Mouse (Mus musculus) urinary bladder, postnatal 4 days (tissue): ENCODE results near the gene Trim32.

Experiments used
- DNase-seq, 2 experiments: peaks; one replicate each; pipeline ENCODE4 v3.0.0; 2021 to 2022; ENCODE audit warnings: low spot score in 2 of 2

Gene Trim32

DNA sequence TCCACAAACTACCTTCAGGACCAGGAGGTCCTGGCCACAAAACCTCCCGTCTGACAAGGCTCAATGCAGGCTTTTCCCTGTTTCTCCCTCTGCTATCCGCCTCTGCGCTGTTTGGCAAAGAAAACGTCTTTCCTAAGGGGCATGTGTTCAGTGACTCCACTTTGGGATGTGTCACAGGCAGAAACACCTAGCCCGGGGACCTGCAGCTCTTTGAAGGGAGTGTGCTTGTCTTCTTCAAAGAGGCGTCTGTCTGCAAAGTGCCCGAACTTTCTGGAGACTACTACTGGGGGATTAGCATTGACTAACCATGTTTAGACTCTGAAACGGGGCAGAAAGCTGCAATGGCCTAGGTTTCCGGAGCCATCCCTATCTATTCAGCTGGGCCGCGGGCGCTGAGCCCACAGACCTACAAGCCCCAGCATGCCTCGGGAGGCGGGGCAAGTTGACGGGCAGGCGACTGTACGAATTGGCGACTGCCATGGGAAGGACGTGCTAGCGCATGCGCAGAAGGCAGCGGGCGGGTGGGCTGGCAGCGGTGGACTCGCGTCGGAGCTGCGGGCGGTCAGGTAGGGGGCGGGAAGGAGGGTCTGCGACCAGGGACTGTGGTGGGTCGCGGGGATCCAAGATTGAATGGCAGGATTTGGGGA is at the start of gene Trim32:
Trim32 (plus strand) TSS at position 483 of the 647 bp plus-strand sequence.
- DNase-seq = peak; percentile 98 to 99

GRCm38 (mm10) chr4:65565493-65565892 is 39.3 kb upstream of the Trim32 start:
- no peak for DNase-seq

DNA sequence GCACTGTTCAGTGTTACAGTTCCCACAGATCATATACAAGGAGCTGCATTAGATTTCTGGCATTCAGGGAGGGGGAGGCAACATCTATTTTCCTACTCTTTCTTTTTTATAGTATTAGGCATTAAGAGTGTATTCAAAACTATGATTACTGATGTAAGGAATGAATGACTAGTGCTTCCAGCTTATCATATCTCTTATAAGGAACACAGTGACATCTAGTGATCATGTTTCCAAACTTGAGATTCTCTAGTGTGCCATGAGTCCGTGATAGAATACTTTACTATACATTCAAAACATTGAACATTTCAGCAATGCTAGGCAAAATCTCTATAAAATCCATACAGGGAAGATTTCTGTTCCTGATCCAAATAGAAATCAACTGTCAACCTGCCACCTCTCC is 24.5 kb upstream of the Trim32 start:
- DNase-seq = no peak

DNA sequence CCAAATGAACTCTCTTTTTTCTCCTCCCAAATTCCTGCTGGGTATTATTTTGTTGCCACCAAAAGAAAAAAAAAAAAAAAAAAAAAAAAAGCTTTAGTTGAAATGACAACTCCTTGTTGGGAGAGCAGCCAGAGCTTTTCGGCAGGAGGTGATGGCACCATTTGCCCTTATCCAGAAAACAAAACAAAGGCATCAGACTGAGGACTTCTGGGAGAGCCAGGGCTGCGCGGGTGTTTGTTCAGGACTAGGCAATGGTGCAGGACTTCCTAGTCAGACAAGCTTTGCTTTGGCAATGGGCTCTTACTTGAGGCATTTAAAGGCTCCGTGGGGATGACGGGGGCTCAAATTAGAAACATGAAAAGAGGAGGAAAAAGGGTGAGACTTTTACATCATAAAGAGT is 17.8 kb upstream of the Trim32 start:
- DNase-seq = no peak

DNA sequence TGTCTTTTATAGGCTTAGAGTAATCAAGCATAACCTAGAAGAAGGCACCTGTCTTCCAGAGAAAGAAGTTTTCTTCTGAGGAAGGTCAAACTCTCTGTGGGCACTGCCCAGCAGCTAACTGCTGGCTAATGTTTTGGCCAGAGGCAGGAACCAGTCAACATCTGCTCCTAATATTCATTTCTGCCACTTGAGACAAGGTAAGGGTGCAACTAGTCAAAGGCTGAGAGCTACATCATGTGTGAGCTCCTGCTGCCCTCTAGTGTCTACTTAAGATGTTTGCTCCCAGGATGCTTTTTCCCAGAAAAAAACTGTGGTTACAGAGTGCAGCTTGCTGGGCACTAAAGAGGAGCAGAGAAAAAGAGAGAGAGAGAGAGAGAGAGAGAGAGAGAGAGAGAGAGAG is 15.0 kb upstream of the Trim32 start:
- DNase-seq = no peak

- no peak for DNase-seq
These were observed 10.0 kb upstream of the Trim32 start for GRCm38 (mm10) chr4:65594601-65595369.

DNA sequence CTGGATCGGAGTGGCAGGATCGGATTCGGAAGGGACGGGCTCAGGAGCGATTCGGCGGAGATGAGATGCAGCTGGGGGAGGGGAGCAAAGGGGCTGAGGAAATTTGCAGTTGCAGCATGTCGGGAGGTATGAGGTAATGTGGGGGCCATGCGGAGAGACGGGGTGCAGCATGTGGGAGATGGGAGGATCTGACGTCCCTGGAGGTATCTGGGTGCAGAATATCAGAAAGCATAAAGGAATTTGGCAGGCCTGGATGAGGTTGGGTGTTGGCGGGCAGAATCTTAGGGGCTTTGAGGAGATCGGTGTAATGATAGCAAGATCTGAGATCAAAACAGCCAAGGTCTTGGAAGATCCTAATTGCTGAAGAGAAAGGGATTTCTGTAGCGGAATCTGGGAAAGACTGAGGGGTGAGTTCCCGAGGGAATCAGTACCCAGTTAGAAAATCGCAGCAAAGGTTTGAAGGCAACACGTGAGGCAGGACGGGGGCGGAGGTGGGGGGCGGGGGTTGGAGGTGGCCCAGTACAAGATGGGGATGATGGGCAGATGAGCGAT is 441 bp downstream of the Trim32 start:
- no peak for DNase-seq

DNA sequence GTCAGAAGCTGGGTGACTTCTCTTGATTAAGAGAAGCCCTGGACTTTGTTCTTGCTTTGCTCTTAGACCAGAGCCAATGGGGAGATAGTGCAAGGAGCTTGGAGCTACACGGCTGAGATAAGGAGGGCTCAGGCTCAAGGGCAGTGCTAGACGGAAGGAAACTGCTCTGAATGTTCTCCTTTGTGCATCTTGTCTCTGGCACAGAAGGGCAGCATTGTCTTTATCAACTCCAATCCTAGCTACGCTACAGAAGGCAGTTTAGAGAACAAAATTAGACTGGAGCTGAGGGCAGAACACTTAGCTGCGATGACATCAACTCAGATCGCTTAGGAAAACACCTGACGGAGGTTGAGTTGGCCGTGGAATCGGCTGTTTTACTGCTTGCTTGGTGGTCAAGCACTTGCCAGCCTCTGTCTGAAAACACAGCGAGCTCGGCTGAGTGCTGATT is 2.4 kb downstream of the Trim32 start:
- no peak for DNase-seq

DNA sequence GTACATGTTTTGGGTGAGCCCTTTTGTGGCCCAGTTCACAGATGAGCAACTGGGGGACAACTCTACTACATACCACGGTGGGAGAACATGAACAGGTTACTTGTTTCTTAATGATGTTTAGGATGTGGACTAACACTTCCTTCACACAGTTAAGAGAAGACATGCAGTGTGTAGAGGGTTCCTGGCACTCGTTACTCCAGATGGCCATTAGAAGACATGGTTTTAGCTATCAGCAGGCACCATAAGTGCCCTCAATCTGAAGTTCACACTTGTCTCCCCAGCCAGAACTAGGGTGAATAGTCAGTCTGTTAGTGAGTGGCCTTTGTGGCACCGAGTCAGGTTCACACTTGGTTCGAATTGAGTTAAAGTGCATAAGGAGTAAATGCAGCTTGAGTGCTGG is 3.3 kb downstream of the Trim32 start:
- no peak for DNase-seq

- no peak for DNase-seq
These were observed 5.5 kb downstream of the Trim32 start for GRCm38 (mm10) chr4:65610329-65610728.

GRCm38 (mm10) chr4:65610896-65611295 is 6.1 kb downstream of the Trim32 start:
- DNase-seq = no peak

DNA sequence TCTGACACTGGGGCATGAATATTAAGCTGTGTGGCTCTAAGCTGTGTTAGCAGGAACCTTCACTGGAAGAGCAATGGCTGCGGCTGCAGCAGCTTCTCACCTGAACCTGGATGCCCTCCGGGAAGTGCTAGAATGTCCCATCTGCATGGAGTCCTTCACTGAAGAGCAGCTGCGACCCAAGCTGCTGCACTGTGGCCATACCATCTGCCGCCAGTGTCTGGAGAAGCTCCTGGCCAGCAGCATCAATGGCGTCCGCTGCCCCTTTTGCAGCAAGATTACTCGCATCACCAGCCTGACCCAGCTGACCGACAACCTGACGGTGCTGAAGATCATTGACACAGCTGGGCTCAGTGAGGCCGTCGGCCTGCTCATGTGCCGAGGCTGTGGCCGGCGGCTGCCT is 8.3 kb downstream of the Trim32 start:
- no peak for DNase-seq

- no peak for DNase-seq
These were observed 15.3 kb downstream of the Trim32 start for GRCm38 (mm10) chr4:65620125-65620524.

GRCm38 (mm10) chr4:65638231-65638630 is 33.4 kb downstream of the Trim32 start:
- DNase-seq = no peak

DNA sequence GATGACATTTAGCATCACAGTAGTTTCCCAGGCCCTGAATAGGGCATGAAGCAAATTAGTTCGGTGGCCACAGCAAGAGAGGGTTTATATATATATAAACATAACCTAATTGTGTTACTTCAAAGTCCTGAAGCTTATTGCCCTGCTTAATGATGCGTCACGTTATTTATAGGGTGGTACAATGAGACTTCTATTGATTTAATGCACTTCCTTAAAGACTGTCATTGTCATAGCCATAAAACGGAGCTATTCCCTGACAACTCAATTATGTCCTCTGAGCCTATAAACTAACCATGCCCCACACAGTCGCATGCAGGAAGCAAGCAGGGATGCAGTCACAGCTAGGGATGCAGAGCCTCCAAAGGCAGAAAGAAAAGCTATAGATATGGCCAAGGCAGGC is 37.8 kb downstream of the Trim32 start:
- DNase-seq = no peak

DNA sequence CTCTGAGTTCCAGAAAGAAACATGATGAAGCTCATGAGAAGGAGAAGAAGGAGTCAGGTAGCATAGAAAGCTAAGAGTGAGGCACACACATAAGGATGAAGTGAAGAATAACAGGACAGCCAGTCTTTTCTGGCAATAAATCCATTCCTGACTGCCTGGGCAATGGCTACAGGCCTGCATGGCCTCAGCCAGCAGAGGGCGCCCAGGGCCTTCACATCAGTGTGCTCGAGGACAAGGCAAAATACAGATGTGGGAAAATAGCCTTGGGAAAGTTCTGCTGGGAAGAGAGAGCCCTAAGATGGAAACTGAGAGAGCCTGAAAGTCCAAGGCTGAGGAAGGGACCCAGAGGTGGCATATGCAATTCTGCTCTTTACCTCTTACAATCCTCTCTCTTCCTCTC is 49.9 kb downstream of the Trim32 start:
- DNase-seq = peak; percentile 65 to 80

GRCm38 (mm10) chr4:65663176-65663575 is 58.4 kb downstream of the Trim32 start:
- DNase-seq = no peak
